Mouse (Mus musculus): ENCODE results near the gene Gm9964. TPM values are rescaled to one million over a fixed set of nuclear protein-coding genes. Genes with fewer than 3 reads are reported as not detected.

Gene Gm9964
- not detected in 2 replicates for total RNA-seq (2017)

- 0 out of 4 replicates have a peak, but pooled peaks have one; percentile 14 to 22 for ATAC-seq (replicated peaks in 1 of 2; ENCODE audit: insufficient read depth in 1 of 2, low FRiP score in 2 of 2, low TSS enrichment in 1 of 2, low read depth in 1 of 2, poor library complexity in 2 of 2, severe bottlenecking in 2 of 2)
Observed at GRCm38 (mm10) chr11:79296856-79297491, at the start of gene Gm9964. Gene Gm9964, minus strand, starts transcription at chr11:79296906.

- ATAC-seq (replicated peaks in 1 of 2; ENCODE audit: insufficient read depth in 1 of 2, low FRiP score in 2 of 2, low TSS enrichment in 1 of 2, low read depth in 1 of 2, poor library complexity in 2 of 2, severe bottlenecking in 2 of 2) = 0 out of 4 replicates have a peak, but pooled peaks of 1 of the 2 experiments have one; percentile 16
Observed at GRCm38 (mm10) chr11:79339808-79340781, 43.4 kb upstream of the Gm9964 start.

- peak; percentile 82 to 91 for ATAC-seq (replicated peaks in 1 of 2; ENCODE audit: insufficient read depth in 1 of 2, low FRiP score in 2 of 2, low TSS enrichment in 1 of 2, low read depth in 1 of 2, poor library complexity in 2 of 2, severe bottlenecking in 2 of 2)
Observed at GRCm38 (mm10) chr11:79339234-79339807, 42.6 kb upstream of the Gm9964 start, which contains the start of gene Nf1. Gene Nf1, plus strand, starts transcription at chr11:79339693.

- ATAC-seq (replicated peaks in 1 of 2; ENCODE audit: insufficient read depth in 1 of 2, low FRiP score in 2 of 2, low TSS enrichment in 1 of 2, low read depth in 1 of 2, poor library complexity in 2 of 2, severe bottlenecking in 2 of 2) = no peak
Observed at GRCm38 (mm10) chr11:79338621-79339020, 41.9 kb upstream of the Gm9964 start.

GRCm38 (mm10) chr11:79336722-79337267 lies 40.1 kb upstream of the Gm9964 start:
- ATAC-seq (replicated peaks in 1 of 2; ENCODE audit: insufficient read depth in 1 of 2, low FRiP score in 2 of 2, low TSS enrichment in 1 of 2, low read depth in 1 of 2, poor library complexity in 2 of 2, severe bottlenecking in 2 of 2) = no peak

- no peak for ATAC-seq (replicated peaks in 1 of 2; ENCODE audit: insufficient read depth in 1 of 2, low FRiP score in 2 of 2, low TSS enrichment in 1 of 2, low read depth in 1 of 2, poor library complexity in 2 of 2, severe bottlenecking in 2 of 2)
Observed at GRCm38 (mm10) chr11:79335077-79335476, 38.4 kb upstream of the Gm9964 start.

GRCm38 (mm10) chr11:79329585-79329984 lies 32.9 kb upstream of the Gm9964 start:
- ATAC-seq (replicated peaks in 1 of 2; ENCODE audit: insufficient read depth in 1 of 2, low FRiP score in 2 of 2, low TSS enrichment in 1 of 2, low read depth in 1 of 2, poor library complexity in 2 of 2, severe bottlenecking in 2 of 2) = no peak

- no peak; a peak in 1 of 4 replicates for ATAC-seq (replicated peaks in 1 of 2; ENCODE audit: insufficient read depth in 1 of 2, low FRiP score in 2 of 2, low TSS enrichment in 1 of 2, low read depth in 1 of 2, poor library complexity in 2 of 2, severe bottlenecking in 2 of 2)
Observed at GRCm38 (mm10) chr11:79328060-79328459, 31.4 kb upstream of the Gm9964 start.

GRCm38 (mm10) chr11:79327106-79327505 lies 30.4 kb upstream of the Gm9964 start:
- ATAC-seq (replicated peaks in 1 of 2; ENCODE audit: insufficient read depth in 1 of 2, low FRiP score in 2 of 2, low TSS enrichment in 1 of 2, low read depth in 1 of 2, poor library complexity in 2 of 2, severe bottlenecking in 2 of 2) = no peak

- 0 out of 4 replicates have a peak, but pooled peaks of 1 of the 2 experiments have one; percentile 42 for ATAC-seq (replicated peaks in 1 of 2; ENCODE audit: insufficient read depth in 1 of 2, low FRiP score in 2 of 2, low TSS enrichment in 1 of 2, low read depth in 1 of 2, poor library complexity in 2 of 2, severe bottlenecking in 2 of 2)
Observed at GRCm38 (mm10) chr11:79325663-79326062, 29.0 kb upstream of the Gm9964 start.

- ATAC-seq (replicated peaks in 1 of 2; ENCODE audit: insufficient read depth in 1 of 2, low FRiP score in 2 of 2, low TSS enrichment in 1 of 2, low read depth in 1 of 2, poor library complexity in 2 of 2, severe bottlenecking in 2 of 2) = no peak
Observed at GRCm38 (mm10) chr11:79323985-79324685, 27.4 kb upstream of the Gm9964 start.

GRCm38 (mm10) chr11:79319807-79320206 lies 23.1 kb upstream of the Gm9964 start:
- no peak for ATAC-seq (replicated peaks in 1 of 2; ENCODE audit: insufficient read depth in 1 of 2, low FRiP score in 2 of 2, low TSS enrichment in 1 of 2, low read depth in 1 of 2, poor library complexity in 2 of 2, severe bottlenecking in 2 of 2)

GRCm38 (mm10) chr11:79316807-79317345 lies 20.2 kb upstream of the Gm9964 start:
- no peak for ATAC-seq (replicated peaks in 1 of 2; ENCODE audit: insufficient read depth in 1 of 2, low FRiP score in 2 of 2, low TSS enrichment in 1 of 2, low read depth in 1 of 2, poor library complexity in 2 of 2, severe bottlenecking in 2 of 2)

- no peak for ATAC-seq (replicated peaks in 1 of 2; ENCODE audit: insufficient read depth in 1 of 2, low FRiP score in 2 of 2, low TSS enrichment in 1 of 2, low read depth in 1 of 2, poor library complexity in 2 of 2, severe bottlenecking in 2 of 2)
Observed at GRCm38 (mm10) chr11:79310467-79310866, 13.8 kb upstream of the Gm9964 start.

- ATAC-seq (replicated peaks in 1 of 2; ENCODE audit: insufficient read depth in 1 of 2, low FRiP score in 2 of 2, low TSS enrichment in 1 of 2, low read depth in 1 of 2, poor library complexity in 2 of 2, severe bottlenecking in 2 of 2) = no peak
Observed at GRCm38 (mm10) chr11:79307560-79308200, 11.0 kb upstream of the Gm9964 start.

GRCm38 (mm10) chr11:79306996-79307395 lies 10.3 kb upstream of the Gm9964 start:
- peak; percentile 31 to 59; a peak in 3 of 4 replicates for ATAC-seq (replicated peaks in 1 of 2; ENCODE audit: insufficient read depth in 1 of 2, low FRiP score in 2 of 2, low TSS enrichment in 1 of 2, low read depth in 1 of 2, poor library complexity in 2 of 2, severe bottlenecking in 2 of 2)
